Mouse (Mus musculus): Measurements from ENCODE around the gene Asic2. TPM values are rescaled to one million over a fixed set of nuclear protein-coding genes. Genes with fewer than 3 reads are reported as not detected.
"Not testable (repeated sequence)": the region's sequence is repeated elsewhere in the genome, so short reads cannot be mapped to it uniquely, and the experiment has no call there.

The Asic2 gene
- polyA plus RNA-seq, 1 experiment from 2014 or later: 0.21 TPM

GRCm38 (mm10) chr11:81370426-81370810, 597.8 kb downstream of the Asic2 start:
- ATAC-seq (replicated peaks; ENCODE audit: insufficient number of reproducible peaks, low FRiP score, low TSS enrichment): no peak
- Histone ChIP-seq H3K4me2 (no peak overlapping the region), H3K27ac (ENCODE audit: low read depth, low read length) (no peak overlapping the region), H3K36me3 (ENCODE audit: control insufficient read depth, insufficient read depth, low read length) (no peaks in the 10 kb centered on the region), H3K4me1 (ENCODE audit: control insufficient read depth, insufficient read depth, low read length) (no peaks in the 10 kb centered on the region), H3K9me3 (replicated peaks; ENCODE audit: control insufficient read depth, low read length) (no peaks in the 10 kb centered on the region), H3K9ac (ENCODE audit: low read depth, low read length) (no peak overlapping the region), H3K27me3 (ENCODE audit: control insufficient read depth, insufficient read depth, low read length) (no peaks in the 10 kb centered on the region), H3K4me3 (ENCODE audit: low read depth, low read length) (no peak overlapping the region)
- 67% methylated on average over 8 of the region's 8 CpGs for WGBS (ENCODE audit: insufficient replicate concordance)

- WGBS (ENCODE audit: insufficient replicate concordance): 54% methylated on average over 10 of the region's 10 CpGs
Measured at GRCm38 (mm10) chr11:81369497-81370425, 598.5 kb downstream of the Asic2 start.

GRCm38 (mm10) chr11:81364442-81364841, 603.8 kb downstream of the Asic2 start:
- Histone ChIP-seq H3K9ac (ENCODE audit: low read depth, low read length) (no peak overlapping the region), H3K36me3 (ENCODE audit: control insufficient read depth, insufficient read depth, low read length) (no peaks in the 10 kb centered on the region), H3K27me3 (ENCODE audit: control insufficient read depth, insufficient read depth, low read length) (no peaks in the 10 kb centered on the region), H3K27ac (ENCODE audit: low read depth, low read length) (no peak overlapping the region), H3K4me2 (no peak overlapping the region), H3K4me3 (ENCODE audit: low read depth, low read length) (no peak overlapping the region), H3K9me3 (replicated peaks; ENCODE audit: control insufficient read depth, low read length) (no peaks in the 10 kb centered on the region), H3K4me1 (ENCODE audit: control insufficient read depth, insufficient read depth, low read length) (no peaks in the 10 kb centered on the region)
- no peak for ATAC-seq (replicated peaks; ENCODE audit: insufficient number of reproducible peaks, low FRiP score, low TSS enrichment)
- WGBS (ENCODE audit: insufficient replicate concordance): 90% methylated on average over 3 of the region's 3 CpGs

More at GRCm38 (mm10) chr11:81369497-81370425, 598.5 kb downstream of the Asic2 start:
- Histone ChIP-seq H3K4me1 (ENCODE audit: control insufficient read depth, insufficient read depth, low read length) (no peaks in the 10 kb centered on the region), H3K4me3 (ENCODE audit: low read depth, low read length) (no peak overlapping the region), H3K9me3 (replicated peaks; ENCODE audit: control insufficient read depth, low read length) (no peaks in the 10 kb centered on the region), H3K9ac (ENCODE audit: low read depth, low read length) (no peak overlapping the region), H3K27me3 (ENCODE audit: control insufficient read depth, insufficient read depth, low read length) (no peaks in the 10 kb centered on the region), H3K27ac (ENCODE audit: low read depth, low read length) (no peak overlapping the region), H3K36me3 (ENCODE audit: control insufficient read depth, insufficient read depth, low read length) (no peaks in the 10 kb centered on the region), H3K4me2 (no peak overlapping the region)
- no peak for ATAC-seq (replicated peaks; ENCODE audit: insufficient number of reproducible peaks, low FRiP score, low TSS enrichment)

- no peak overlapping the region for H3K9ac ChIP-seq (ENCODE audit: low read depth, low read length)
- no peak for ATAC-seq (replicated peaks; ENCODE audit: insufficient number of reproducible peaks, low FRiP score, low TSS enrichment)
- no peaks in the 10 kb centered on the region for H3K27me3 ChIP-seq (ENCODE audit: control insufficient read depth, insufficient read depth, low read length)
- no peaks in the 10 kb centered on the region for H3K36me3 ChIP-seq (ENCODE audit: control insufficient read depth, insufficient read depth, low read length)
- no peak overlapping the region for H3K27ac ChIP-seq (ENCODE audit: low read depth, low read length)
- no peak overlapping the region for H3K4me3 ChIP-seq (ENCODE audit: low read depth, low read length)
- no peaks in the 10 kb centered on the region for H3K9me3 ChIP-seq (replicated peaks; ENCODE audit: control insufficient read depth, low read length)
- WGBS (ENCODE audit: insufficient replicate concordance): 42% methylated on average over 3 of the region's 3 CpGs
- H3K4me1 ChIP-seq (ENCODE audit: control insufficient read depth, insufficient read depth, low read length): no peaks in the 10 kb centered on the region
- H3K4me2 ChIP-seq: no peak overlapping the region
Measured at GRCm38 (mm10) chr11:81362461-81362860, 605.8 kb downstream of the Asic2 start.

- Histone ChIP-seq H3K4me1 (ENCODE audit: control insufficient read depth, insufficient read depth, low read length) (no peaks in the 10 kb centered on the region), H3K9ac (ENCODE audit: low read depth, low read length) (no peak overlapping the region), H3K36me3 (ENCODE audit: control insufficient read depth, insufficient read depth, low read length) (no peaks in the 10 kb centered on the region), H3K9me3 (replicated peaks; ENCODE audit: control insufficient read depth, low read length) (no peaks in the 10 kb centered on the region), H3K27me3 (ENCODE audit: control insufficient read depth, insufficient read depth, low read length) (no peaks in the 10 kb centered on the region), H3K27ac (ENCODE audit: low read depth, low read length) (no peak overlapping the region), H3K4me2 (no peak overlapping the region), H3K4me3 (ENCODE audit: low read depth, low read length) (no peak overlapping the region)
- WGBS (ENCODE audit: insufficient replicate concordance): 66% methylated on average over 4 of the region's 4 CpGs
- no peak for ATAC-seq (replicated peaks; ENCODE audit: insufficient number of reproducible peaks, low FRiP score, low TSS enrichment)
Measured at GRCm38 (mm10) chr11:81361040-81361439, 607.2 kb downstream of the Asic2 start.

GRCm38 (mm10) chr11:81350498-81350897, 617.8 kb downstream of the Asic2 start:
- not testable (repeated sequence) for H3K4me2 ChIP-seq; H3K4me3 ChIP-seq (ENCODE audit: low read depth, low read length); H3K36me3 ChIP-seq (ENCODE audit: control insufficient read depth, insufficient read depth, low read length); H3K9ac ChIP-seq (ENCODE audit: low read depth, low read length); H3K27ac ChIP-seq (ENCODE audit: low read depth, low read length); H3K9me3 ChIP-seq (replicated peaks; ENCODE audit: control insufficient read depth, low read length); H3K27me3 ChIP-seq (ENCODE audit: control insufficient read depth, insufficient read depth, low read length); H3K4me1 ChIP-seq (ENCODE audit: control insufficient read depth, insufficient read depth, low read length); ATAC-seq (replicated peaks; ENCODE audit: insufficient number of reproducible peaks, low FRiP score, low TSS enrichment)
- 62% methylated on average over 3 of the region's 6 CpGs for WGBS (ENCODE audit: insufficient replicate concordance)

- H3K36me3 ChIP-seq (ENCODE audit: control insufficient read depth, insufficient read depth, low read length): no peaks in the 10 kb centered on the region
- ATAC-seq (replicated peaks; ENCODE audit: insufficient number of reproducible peaks, low FRiP score, low TSS enrichment): no peak
- H3K9me3 ChIP-seq (replicated peaks; ENCODE audit: control insufficient read depth, low read length): no peaks in the 10 kb centered on the region
- H3K4me1 ChIP-seq (ENCODE audit: control insufficient read depth, insufficient read depth, low read length): no peaks in the 10 kb centered on the region
- H3K27me3 ChIP-seq (ENCODE audit: control insufficient read depth, insufficient read depth, low read length): peaks cover 2% of the 10 kb centered on the region; the same call in 1 of the 2 replicates
- WGBS (ENCODE audit: insufficient replicate concordance): 58% methylated on average over 2 of the region's 2 CpGs
- no peak overlapping the region for H3K4me2 ChIP-seq
- no peak overlapping the region for H3K4me3 ChIP-seq (ENCODE audit: low read depth, low read length)
- no peak overlapping the region for H3K9ac ChIP-seq (ENCODE audit: low read depth, low read length)
- H3K27ac ChIP-seq (ENCODE audit: low read depth, low read length): no peak overlapping the region
Measured at GRCm38 (mm10) chr11:81331977-81332376, 636.3 kb downstream of the Asic2 start.

- Histone ChIP-seq H3K27ac (ENCODE audit: low read depth, low read length) (no peak overlapping the region), H3K9me3 (replicated peaks; ENCODE audit: control insufficient read depth, low read length) (no peaks in the 10 kb centered on the region), H3K4me1 (ENCODE audit: control insufficient read depth, insufficient read depth, low read length) (no peaks in the 10 kb centered on the region), H3K4me3 (ENCODE audit: low read depth, low read length) (no peak overlapping the region), H3K27me3 (ENCODE audit: control insufficient read depth, insufficient read depth, low read length) (no peaks in the 10 kb centered on the region), H3K36me3 (ENCODE audit: control insufficient read depth, insufficient read depth, low read length) (no peaks in the 10 kb centered on the region), H3K4me2 (no peak overlapping the region), H3K9ac (ENCODE audit: low read depth, low read length) (no peak overlapping the region)
- 81% methylated on average over 3 of the region's 3 CpGs for WGBS (ENCODE audit: insufficient replicate concordance)
- no peak for ATAC-seq (replicated peaks; ENCODE audit: insufficient number of reproducible peaks, low FRiP score, low TSS enrichment)
Measured at GRCm38 (mm10) chr11:81330982-81331381, 637.3 kb downstream of the Asic2 start.

- H3K4me2 ChIP-seq: no peak overlapping the region
- no peaks in the 10 kb centered on the region for H3K27me3 ChIP-seq (ENCODE audit: control insufficient read depth, insufficient read depth, low read length)
- no peak overlapping the region for H3K9ac ChIP-seq (ENCODE audit: low read depth, low read length)
- 81% methylated on average over 5 of the region's 5 CpGs for WGBS (ENCODE audit: insufficient replicate concordance)
- H3K36me3 ChIP-seq (ENCODE audit: control insufficient read depth, insufficient read depth, low read length): no peaks in the 10 kb centered on the region
- H3K4me1 ChIP-seq (ENCODE audit: control insufficient read depth, insufficient read depth, low read length): no peaks in the 10 kb centered on the region
- H3K4me3 ChIP-seq (ENCODE audit: low read depth, low read length): no peak overlapping the region
- no peak for ATAC-seq (replicated peaks; ENCODE audit: insufficient number of reproducible peaks, low FRiP score, low TSS enrichment)
- H3K9me3 ChIP-seq (replicated peaks; ENCODE audit: control insufficient read depth, low read length): no peaks in the 10 kb centered on the region
- H3K27ac ChIP-seq (ENCODE audit: low read depth, low read length): no peak overlapping the region
Measured at GRCm38 (mm10) chr11:81328088-81328487, 640.2 kb downstream of the Asic2 start.

All from heart, embryonic 11.5 days (tissue).